Mouse (Mus musculus) cerebellum, adult 9-10 months (tissue): ENCODE measurements at regions not wholly inside any gene's neighbourhood (a gene's known extent, or its start where the extent isn't known, plus 50 kb on each side); places are given as distances from the start of the nearest gene placed in this dataset.
"Not testable (repeated sequence)": the region's sequence is repeated elsewhere in the genome, so short reads cannot be mapped to it uniquely, and the experiment has no call there.

Experiments used
- DNase-seq: peaks from one replicate; pipeline ENCODE4 v3.0.0; 2022

- no peak for DNase-seq
Observed at GRCm38 (mm10) chr6:60657117-60657911, 172.3 kb downstream of the Snca start.

DNA sequence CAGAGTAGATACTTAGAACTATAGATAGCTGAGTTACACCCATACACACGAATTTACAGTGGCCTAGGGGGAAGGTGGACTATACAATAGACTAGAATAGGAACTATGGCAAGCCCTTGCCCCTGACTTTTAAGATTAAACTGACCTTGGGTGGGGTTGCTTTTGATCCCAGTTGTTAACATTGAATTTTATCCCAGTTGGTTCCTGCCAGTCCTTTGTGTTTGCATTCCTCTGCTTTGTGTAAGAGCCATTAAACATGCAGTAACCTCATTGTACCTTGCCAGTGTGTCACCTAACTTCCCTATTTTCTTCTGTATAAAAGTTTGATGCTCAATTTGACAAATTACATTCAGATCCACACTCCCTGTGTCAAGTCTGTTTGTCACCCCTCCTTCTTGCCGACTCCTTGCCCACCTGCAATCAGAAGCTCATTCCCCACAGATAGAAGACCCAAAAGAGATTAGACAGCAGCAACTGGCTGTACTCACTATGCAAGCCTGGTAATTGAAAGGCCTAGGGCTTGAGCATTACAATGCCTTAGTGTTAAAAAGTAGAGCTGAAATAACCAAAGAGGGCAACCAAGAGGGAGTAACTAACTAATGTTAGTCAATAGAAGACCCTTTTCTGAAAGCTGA, 182.6 kb downstream of the Snca start:
- DNase-seq = not testable (repeated sequence)

- DNase-seq = no peak
Observed at GRCm38 (mm10) chr6:60642251-60642650, 187.4 kb downstream of the Snca start.

- no peak for DNase-seq
Observed at GRCm38 (mm10) chr6:60616313-60616712, 213.3 kb downstream of the Snca start.

- DNase-seq = no peak
Observed at GRCm38 (mm10) chr6:60600201-60600600, 229.5 kb downstream of the Snca start.

DNA sequence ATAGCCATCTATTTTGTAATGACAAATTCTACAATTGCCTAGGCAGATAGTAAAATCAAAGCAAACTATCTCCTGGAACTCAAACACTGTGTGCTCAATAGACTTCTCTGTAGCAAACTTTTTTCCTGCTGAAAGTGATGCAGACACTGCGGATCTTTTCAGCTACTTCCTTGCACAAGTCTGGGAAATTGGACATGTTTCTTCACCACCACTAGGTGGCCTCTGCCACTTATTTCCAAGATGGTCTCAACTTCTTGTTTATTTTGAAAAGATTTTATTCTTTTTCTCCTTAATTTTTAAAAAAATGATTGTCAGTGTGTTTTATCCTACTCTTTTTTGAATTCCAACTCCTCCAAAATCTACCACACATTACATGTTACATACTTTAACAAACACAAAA, 265.4 kb downstream of the Snca start:
- no peak for DNase-seq

DNA sequence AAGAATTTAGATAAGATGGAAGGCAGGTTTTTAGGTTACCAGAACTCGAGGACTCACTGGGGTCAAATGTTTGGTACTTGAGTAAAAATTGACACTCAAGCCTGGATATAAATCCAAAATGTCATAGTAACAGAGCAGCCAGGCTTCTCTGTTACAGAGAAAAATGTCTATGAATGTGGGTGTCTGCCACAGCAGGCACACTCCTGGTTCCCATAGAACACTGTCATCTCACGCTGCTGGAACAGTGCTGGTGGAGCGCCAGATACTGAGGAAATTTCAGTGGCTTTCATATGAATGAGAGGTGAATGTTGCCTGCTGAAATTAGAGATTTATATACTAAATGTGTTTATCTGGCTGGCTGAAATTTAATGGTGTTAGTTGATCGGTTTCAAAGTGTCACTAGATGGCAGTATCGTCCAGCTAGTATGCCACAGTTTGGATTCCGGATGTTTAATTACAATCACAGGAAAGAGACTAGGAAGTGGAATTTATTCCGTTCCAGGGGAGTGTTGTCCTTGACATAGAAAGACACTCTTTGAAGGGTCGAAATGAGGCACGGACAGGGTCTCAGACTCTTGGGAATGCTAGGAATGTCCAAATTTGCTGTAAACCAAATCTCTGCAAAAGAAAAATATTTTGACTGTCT, 273.9 kb downstream of the Snca start:
- DNase-seq = peak; percentile 25
